Comparison of ENCODE assay signal across 8 mouse cellular contexts in genomic region chr13:95327345-95327741, GRCm38 (mm10). TPM values are rescaled to one million over a fixed set of nuclear protein-coding genes. Genes with fewer than 3 reads are reported as not detected.
DNase-seq lines count a peak whose midpoint lies in the region; ATAC-seq and TF ChIP-seq lines count a peak whose summit lies in the region.

No protein-coding gene starts in this region.

- no peak for TF ChIP-seq CTCF in heart, postnatal 0 days (IDR thresholded peaks at IDR 0.05; ENCODE audit: low read depth)

- WGBS in heart, postnatal 0 days: 7% methylated on average over 5 of the region's 5 CpGs

- H3K9ac ChIP-seq in heart, postnatal 0 days (replicated peaks; ENCODE audit: low read depth, low read length): peak overlapping the region; percentile 99; the same call in 1 of the 2 replicates

- peak; percentile 86 for DNase-seq in left cerebral cortex, postnatal 4 days
- no peak for DNase-seq in left cerebral cortex, adult 18-20 months (ENCODE audit: low spot score in 2 of 2)
- peak; percentile 88 to 92 for DNase-seq in cerebellum, postnatal 10 days
- DNase-seq in heart, postnatal 0 days (ENCODE audit: low spot score): peak; percentile 51
- DNase-seq in kidney, postnatal 4 days: peak; percentile 57 to 64
- DNase-seq in mesoderm, embryonic 11.5 days (ENCODE audit: low read depth, low spot score): peak; percentile 18
- no peak for DNase-seq in adipocyte (ENCODE audit: low spot score)
- DNase-seq in urinary bladder, adult 2 months (ENCODE audit: low spot score): no peak

- no peak for ATAC-seq in heart, postnatal 0 days (ENCODE audit: insufficient read depth, low read depth)

- 0 out of 2 replicates have a peak overlapping the region, but pooled peaks have one; percentile 28 for H3K27ac ChIP-seq in heart, postnatal 0 days (ENCODE audit: low read depth)

- no peaks in the 10 kb centered on the region for H3K36me3 ChIP-seq in heart, postnatal 0 days (replicated peaks; ENCODE audit: control insufficient read depth, insufficient read depth, low read length)

- H3K4me2 ChIP-seq in heart, postnatal 0 days (ENCODE audit: low read depth, low read length): peak overlapping the region; percentile 80

- H3K27me3 ChIP-seq in heart, postnatal 0 days (ENCODE audit: control insufficient read depth, insufficient read depth, low read length): no peaks in the 10 kb centered on the region

- H3K4me3 ChIP-seq in heart, postnatal 0 days (ENCODE audit: low read depth, low read length): peak overlapping the region; percentile 93

- H3K4me1 ChIP-seq in heart, postnatal 0 days (ENCODE audit: control insufficient read depth, insufficient read depth): peaks cover 28% of the 10 kb centered on the region

- intact Hi-C loops in left cerebral cortex, postnatal 4 days (cut with DNase I): no loop called here

- no peaks in the 10 kb centered on the region for H3K9me3 ChIP-seq in heart, postnatal 0 days (replicated peaks; ENCODE audit: control insufficient read depth, low read length)

- TF ChIP-seq EP300 in heart, postnatal 0 days (IDR thresholded peaks at IDR 0.05; ENCODE audit: low read depth): no peak

RNA-seq across cellular contexts. Expression of gene Zbed3, which starts 3.9 kb away (rescaled TPM):
- 10 to 100 TPM; 17.4 to 20.0 TPM for total RNA-seq in left cerebral cortex, postnatal 4 days (2021)
- 10 to 100 TPM; 12.7 to 14.5 TPM for total RNA-seq in left cerebral cortex, adult 18-20 months (2021)
- total RNA-seq in heart, postnatal 0 days (2014; rRNA removed; ENCODE audit: low replicate concordance): 26.7 and 36.7 TPM in 2 replicates
- 30.6 and 32.1 TPM in 2 replicates for polyA plus RNA-seq in heart, postnatal 0 days (2015; fragmentation: Nextera tagmentation; extraction: Ambion mirVana)
- 27.0 and 30.4 TPM in 2 replicates for polyA plus RNA-seq in urinary bladder, adult 2 months (2012; rRNA removed)

RNA-seq across cellular contexts. Expression of gene Aggf1, which starts 47.8 kb away (rescaled TPM):
- total RNA-seq in left cerebral cortex, postnatal 4 days (2021): 10 to 100 TPM; 38.1 to 39.8 TPM
- 10 to 100 TPM; 51.5 to 56.0 TPM for total RNA-seq in left cerebral cortex, adult 18-20 months (2021)
- 14.8 and 17.9 TPM in 2 replicates for total RNA-seq in heart, postnatal 0 days (2014; rRNA removed; ENCODE audit: low replicate concordance)
- polyA plus RNA-seq in heart, postnatal 0 days (2015; fragmentation: Nextera tagmentation; extraction: Ambion mirVana): 16.6 and 19.0 TPM in 2 replicates
- 26.2 and 27.0 TPM in 2 replicates for polyA plus RNA-seq in urinary bladder, adult 2 months (2012; rRNA removed)

Comparison
In these comparisons a context has a peak if more than half of its experiments do, and no peak if none do; other contexts are left out.
1. DNase-seq: peak in left cerebral cortex, postnatal 4 days (single experiment), cerebellum, postnatal 10 days (2 of 2), heart, postnatal 0 days (single experiment), kidney, postnatal 4 days (2 of 2) and mesoderm, embryonic 11.5 days (single experiment); none in left cerebral cortex, adult 18-20 months (0 of 2), adipocyte (single experiment) and urinary bladder, adult 2 months (single experiment).